Mouse (Mus musculus) left cerebral cortex, postnatal 14 days (tissue): ENCODE measurements around the gene Nr6a1. TPM values are rescaled to one million over a fixed set of nuclear protein-coding genes. Genes with fewer than 3 reads are reported as not detected.

ENCODE experiments used
- DNase-seq, 2 experiments: peaks; one replicate each; pipeline ENCODE4 v3.0.0; 2021 to 2022; ENCODE audit warnings: low spot score in 2 of 2, mixed read lengths in 1 of 2
- intact Hi-C: fragments of 180-260 bp; cut with DNase I; formaldehyde crosslinking; loops from one replicate; pipeline ENCODE4 v1.15.1; 2025
- total RNA-seq, 2 experiments: library from RNA; stranded (reverse); gene quantifications; 2 replicates each; pipeline ENCODE4 v1.2.3; 2021

The Nr6a1 gene
- total RNA-seq, 2 experiments from 2014 or later = 4.7 to 6.2 TPM

DNA sequence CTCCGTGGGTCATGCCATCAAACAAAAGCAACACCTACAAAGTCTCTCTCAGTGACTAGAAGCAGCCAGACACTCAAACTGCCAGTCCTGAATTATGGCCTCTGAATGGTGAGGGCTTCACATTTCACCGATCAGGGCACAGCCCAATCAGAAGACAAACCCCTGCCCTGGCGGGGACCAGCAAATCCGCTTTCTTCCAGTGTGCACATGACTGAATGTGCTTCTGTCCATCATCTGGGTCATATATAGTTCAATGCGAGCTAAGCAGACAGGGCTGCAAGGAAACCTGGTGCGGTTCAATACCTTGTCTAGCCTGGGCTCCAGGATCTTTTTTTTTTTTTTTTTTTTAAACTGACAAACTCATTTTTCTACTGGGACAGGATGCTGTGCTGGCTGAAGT is 104.5 kb downstream of the Nr6a1 start:
- peak; percentile 8 to 30 for DNase-seq
- intact Hi-C loops = no loop called here

DNA sequence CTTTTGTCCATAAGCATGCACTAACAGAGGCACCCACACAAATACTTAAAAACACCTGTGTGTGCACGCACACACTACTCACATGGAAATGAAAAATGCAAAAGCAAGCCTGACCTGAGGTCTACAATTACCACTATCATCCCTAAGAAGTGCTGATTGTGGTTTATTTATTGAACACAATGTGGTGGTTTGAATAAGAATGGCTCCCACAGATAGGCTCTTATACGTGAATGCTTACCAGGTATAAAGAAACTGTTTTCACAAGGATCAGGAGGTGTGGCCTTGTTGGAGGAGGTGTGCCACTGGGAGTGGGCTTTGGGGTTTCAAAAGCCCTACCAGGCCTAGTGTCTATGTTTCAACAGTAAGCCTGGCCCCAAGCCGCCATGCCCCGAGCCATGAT is 110.0 kb downstream of the Nr6a1 start:
- intact Hi-C loops = no loop called here
- no peak for DNase-seq

DNA sequence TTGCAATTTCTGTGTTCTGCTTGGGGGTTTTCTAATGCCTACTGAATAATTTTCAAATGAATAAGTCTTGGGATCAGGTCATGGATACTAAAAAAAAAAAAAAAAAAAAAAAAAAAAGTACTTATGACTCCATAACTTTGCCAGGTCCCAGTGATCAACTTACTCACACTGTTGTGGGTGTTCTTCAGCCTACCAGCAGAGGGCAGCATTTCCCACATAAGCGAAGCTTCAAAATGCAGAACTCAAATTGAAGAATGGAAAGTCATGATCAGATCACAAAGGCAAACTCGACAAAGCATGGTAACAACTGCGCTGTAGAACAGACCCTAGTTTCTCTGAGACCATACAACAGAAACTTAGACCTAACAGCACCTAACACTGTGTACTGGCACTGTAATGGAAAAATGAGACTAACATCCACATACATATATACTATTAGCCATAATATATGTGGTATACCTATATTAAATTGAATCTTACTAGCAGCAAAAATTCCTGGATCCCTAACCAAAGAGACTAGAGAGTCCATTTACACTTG is 130.3 kb downstream of the Nr6a1 start:
- intact Hi-C loops = loop anchor here (2.0 to 5.0 kb wide), 2 partner anchors 68 to 200 kb away; partner anchors contain the start of gene Wdr38

DNA sequence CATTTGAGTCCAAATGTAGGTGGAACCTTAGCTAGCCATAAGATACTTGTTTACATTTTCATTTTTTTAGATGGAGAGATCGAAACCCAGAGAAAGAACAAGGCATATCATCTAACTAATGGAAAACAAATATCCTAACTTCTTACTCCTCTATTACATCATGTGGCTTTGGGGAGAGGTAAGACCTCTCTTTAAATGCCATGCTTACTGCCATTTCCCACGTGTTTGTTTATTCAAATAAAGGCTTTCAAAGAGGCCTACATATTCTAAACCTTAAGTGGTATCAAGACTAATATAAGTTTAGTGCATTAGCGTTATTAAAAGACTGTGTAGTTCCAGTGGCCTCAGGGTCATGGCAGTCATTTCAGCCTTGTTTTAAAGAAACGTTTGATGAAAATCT is 140.2 kb downstream of the Nr6a1 start:
- no peak for DNase-seq
- intact Hi-C loops = no loop called here

More for the DNA sequence above, 130.3 kb downstream of the Nr6a1 start:
- DNase-seq = peak; percentile 63 to 74

DNA sequence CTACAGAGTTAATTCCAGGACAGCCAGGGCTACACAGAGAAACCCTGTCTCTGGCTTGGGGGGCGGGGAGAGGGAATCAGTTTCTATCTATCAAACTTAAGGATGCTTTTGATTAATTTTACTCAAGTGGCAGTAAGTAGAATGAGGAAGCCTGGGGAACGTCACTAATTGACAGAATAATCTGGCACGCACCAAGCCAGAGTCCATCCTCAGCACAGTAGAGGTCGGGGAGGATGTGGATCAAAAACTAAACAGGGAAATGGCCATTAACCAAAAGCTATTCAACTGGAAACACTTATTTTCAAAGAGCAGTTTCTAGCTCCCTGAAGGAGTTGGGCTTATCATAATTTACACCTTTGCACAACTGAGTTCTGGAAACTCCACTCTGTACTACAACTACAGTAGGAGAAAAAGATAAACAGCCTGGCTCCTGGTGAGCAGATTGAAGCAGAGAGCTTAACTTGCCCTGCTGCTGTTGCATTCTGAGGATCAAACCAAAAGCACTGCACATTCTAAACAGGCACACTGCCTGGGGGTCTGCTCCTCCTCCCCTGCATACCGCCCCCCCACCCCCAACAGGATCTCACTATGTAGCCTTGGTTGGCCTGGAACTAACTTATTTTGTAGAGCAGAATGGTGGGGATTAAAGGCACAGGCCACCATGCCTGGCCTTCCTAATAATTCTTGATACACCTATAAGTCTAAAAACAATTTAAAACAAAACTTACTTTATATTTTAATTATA is 141.1 kb downstream of the Nr6a1 start:
- no peak for DNase-seq
- intact Hi-C loops = no loop called here

DNA sequence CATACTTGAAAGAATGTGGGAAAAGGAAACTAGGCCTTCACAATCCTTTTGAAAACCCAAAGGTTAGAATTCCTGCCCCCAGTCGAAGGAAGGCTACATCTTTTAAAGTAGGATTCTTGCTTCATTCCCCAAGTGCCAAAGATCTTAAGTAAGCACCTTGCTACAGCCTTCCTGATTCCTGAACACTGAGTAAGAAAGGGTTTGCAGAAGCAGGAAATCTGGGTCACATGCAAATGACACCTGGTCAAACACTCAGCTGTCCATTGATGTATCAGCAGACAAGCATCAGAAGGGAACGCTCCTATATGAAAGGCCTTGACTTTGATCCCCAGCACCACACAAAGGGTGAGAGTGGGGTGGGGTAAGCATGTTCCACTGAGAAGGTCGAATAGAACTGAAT is 142.4 kb downstream of the Nr6a1 start:
- intact Hi-C loops = no loop called here
- no peak for DNase-seq

DNA sequence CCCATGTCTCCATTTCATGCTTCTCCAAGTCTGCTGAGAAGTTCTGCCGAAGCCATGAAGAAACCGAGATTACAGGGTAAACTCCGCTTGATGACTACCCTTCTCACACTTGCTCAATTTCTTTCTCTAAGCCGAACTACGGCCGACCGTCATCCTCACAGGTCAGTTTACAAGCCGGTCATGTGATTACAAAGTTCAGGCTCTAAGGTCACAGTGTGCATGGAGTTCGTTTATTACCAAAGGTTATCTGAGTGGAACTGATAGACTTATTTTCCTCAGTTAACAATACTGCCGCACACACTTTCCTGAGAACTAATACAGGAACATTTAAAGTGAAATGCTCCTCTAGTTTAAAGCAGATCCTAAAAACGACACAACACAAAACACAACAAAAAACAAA is 143.1 kb downstream of the Nr6a1 start:
- intact Hi-C loops = no loop called here
- no peak for DNase-seq

DNA sequence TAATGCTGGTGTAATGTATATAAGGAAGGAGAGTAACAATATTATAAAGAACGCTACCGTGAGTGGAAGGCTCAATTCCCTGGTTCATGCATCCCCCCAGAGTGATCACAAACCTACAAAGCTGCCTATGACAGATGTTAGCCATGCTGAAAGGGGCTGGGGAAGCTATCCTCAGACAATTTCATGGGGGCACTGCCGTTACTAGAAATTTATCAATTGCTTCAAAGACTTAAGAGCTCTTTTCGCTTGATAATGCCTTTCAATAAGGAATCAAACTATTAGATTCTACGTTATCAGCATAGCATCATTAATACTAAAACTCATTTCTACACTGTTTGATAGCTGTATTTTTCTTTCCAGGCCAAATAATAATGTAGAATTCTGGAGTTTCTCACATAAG is 144.1 kb downstream of the Nr6a1 start:
- intact Hi-C loops = no loop called here
- no peak for DNase-seq

DNA sequence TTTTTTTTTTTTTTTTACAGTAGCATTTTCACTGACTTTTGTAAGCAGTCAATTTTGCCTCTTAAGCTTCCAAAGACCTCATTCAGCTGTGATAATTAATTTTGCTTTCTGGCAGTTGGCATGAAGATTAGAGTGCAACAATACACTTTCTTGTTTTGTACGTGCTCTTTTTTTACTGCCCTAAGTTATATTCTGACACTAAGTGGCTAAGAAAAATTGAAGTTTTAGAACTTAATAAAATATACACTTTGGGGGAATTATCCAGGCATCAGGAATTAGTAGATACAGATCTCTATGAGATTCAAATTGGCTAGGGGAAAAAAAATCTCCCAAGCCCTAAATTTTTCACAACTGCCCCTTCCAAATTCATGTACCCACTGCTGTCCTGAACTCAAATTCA is 144.8 kb downstream of the Nr6a1 start:
- intact Hi-C loops = no loop called here

DNA sequence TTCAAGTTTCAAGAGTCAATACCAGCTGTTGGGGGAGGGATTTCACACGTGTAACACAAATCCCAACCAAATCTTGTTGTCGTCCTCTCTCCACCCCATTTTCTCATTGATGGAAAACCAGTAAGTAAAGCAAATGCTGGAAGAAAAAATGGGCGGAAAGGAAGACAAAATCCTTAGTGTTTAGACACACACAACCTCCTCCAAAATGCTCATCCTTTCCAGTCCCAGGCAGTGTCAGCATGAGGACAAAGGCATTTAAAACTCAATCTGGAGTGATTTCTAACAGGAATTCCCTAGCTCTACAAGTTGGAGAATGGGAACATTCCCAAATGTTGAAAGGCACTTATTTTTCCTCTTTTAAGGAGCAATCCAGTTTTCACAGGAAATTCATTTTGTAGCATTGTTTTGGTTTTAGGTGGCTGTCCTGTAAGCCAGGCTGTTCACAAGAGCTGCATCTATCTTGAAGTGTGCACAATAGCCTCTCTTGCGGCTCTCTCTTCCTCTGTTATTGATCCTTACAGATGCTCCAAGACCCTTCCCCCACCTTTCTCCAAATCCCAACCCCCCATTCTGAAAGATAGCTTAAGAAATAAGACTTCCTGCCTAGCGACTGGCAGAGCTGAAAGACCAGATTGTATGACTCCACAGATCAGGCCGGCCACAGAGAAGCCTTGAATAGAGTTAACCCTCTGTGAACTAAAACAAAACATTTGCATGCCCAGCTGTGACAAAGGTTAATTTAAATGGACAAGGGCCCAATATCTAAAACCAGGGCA is 145.4 kb downstream of the Nr6a1 start:
- intact Hi-C loops = no loop called here
- peak in 1 of 2 experiments; percentile 8 for DNase-seq

More for the DNA sequence above, 144.8 kb downstream of the Nr6a1 start:
- DNase-seq = no peak

DNA sequence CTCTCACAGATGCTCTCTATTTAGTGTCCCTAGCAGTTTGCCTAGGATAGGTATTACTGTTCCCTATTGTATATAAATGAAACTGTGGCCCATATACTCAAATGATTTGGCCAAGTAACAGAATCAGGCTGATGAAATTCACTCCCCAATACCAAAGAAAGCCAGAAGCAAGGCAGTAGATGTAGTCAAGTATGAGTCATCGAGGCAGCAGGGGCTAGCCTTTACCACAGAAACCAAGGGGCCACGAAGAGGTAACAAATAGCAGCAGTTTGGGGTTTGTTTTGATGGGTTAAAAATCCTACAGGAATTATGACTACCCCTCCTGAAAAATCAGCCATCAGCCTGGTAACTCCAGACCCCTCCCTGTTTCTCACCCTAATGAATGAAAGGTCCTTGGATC is 147.5 kb downstream of the Nr6a1 start:
- intact Hi-C loops = no loop called here
- DNase-seq = no peak

DNA sequence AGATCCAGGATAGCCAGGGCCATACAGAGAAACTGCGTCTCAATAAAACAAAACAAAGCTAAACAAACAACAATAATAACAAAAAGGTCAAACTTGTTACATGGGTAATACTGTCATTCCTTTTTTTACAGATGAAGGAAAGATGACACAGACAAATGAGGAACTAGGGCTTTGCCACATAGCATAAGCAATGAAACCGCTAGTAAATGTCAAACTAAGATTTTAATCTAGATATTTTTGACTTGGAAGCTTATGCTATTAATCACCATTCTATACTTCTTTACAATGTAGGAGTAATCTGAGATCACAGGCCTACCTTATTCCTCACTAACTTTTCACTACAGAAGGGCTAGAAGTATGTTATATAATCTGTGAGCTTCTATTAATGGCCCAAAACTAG is 150.2 kb downstream of the Nr6a1 start:
- no peak for DNase-seq
- intact Hi-C loops = no loop called here

DNA sequence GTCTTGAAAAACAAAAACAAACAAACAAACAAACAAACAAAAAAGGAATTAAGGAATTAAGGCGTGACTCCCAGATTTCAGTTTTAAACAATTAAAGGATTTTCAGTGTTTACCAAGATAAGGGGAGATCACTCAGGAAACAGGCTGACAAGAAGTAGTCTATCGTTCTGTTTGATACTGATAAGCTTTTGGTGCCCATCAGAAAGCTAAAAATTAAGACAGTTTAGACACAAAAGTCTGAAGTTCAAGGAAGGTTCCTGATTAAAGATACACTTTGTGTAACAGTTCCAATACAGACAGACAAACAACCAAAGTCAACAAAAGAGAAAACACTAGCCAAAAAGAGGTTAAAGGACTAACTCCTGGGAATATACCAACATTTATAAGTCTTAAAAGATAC is 152.6 kb downstream of the Nr6a1 start:
- intact Hi-C loops = no loop called here
- no peak for DNase-seq

DNA sequence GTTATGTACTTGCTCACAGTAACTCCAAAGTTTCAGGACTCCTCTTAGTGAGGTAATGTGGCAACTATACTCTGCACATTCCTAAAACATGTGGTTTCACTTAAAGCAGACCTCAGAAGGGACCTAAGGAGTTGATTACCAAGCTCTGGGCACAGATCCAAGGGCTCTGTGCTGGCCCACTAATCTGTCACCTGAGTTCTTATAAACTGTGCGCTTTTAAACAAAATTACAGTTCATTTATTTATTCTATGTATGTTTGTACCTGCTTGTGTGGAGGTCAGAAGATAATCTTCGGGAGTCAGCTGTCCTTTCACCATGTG is 156.1 kb downstream of the Nr6a1 start:
- intact Hi-C loops = no loop called here
- DNase-seq = no peak

DNA sequence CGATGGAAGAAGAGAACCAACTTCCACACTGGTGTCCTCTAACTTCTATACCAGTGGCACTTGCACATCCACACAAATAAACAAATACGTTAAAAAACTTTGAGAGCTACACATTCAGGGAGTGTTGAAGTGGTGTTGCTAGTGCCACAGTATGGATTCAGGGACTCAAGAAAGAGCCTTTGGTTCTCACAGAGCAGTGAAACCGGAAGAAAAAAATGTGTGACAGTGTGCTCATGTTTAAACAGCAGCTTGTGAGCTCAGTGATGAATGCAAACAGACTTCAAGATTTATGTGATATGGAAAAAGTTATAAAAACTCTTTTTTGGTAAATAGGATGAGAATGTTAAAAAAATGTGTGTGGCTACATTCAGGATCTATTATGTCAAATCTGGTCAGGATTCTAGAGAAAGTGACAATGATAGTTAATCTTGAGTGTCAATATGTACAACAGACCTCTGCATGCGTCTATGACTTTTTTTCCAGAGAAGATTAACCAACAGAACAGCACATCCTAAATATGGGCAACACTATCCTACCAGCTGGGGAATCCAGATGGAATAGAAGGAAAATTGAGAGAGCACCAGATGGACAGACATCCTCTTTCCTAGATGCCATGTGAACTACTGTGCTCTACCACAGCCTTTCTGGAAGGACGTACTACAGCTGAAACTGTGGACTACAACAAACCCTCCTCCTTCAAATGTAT is 156.6 kb downstream of the Nr6a1 start:
- intact Hi-C loops = no loop called here
- peak; percentile 8 to 10 for DNase-seq

DNA sequence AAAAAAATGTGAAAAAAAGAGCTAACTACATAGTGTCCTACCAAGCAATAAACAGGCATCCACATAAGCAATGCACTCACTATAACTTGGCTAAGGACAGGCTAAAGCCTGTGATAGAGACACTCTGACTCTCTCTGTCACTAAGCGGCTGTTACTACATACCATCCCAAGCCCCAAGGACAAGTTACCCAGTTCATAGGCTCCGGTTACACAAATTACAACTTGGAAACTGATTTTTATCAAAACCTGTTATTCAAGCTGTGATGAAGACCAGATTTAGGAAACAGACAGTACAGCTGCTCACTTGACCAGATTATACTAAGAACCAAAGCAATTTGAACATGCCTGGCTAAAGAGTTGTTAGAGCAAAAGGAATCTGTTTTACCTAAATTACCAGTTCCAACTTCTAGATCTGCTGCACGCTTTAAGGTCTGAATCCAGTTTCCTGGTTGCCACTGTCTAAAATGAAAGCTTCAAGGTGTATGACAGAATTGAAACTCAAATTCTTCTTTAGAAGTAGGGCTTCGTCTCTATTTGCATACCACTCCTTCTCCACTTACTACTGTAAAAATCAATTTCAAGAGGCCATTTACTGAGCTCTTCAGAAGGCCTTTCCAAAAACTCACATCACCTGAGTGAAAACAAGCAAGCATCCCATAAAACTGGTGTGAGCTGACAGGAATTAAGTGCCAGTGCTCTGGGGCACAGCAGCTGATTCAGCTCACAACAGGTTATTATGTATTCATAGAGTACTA is 160.1 kb downstream of the Nr6a1 start:
- DNase-seq = no peak
- intact Hi-C loops = no loop called here

DNA sequence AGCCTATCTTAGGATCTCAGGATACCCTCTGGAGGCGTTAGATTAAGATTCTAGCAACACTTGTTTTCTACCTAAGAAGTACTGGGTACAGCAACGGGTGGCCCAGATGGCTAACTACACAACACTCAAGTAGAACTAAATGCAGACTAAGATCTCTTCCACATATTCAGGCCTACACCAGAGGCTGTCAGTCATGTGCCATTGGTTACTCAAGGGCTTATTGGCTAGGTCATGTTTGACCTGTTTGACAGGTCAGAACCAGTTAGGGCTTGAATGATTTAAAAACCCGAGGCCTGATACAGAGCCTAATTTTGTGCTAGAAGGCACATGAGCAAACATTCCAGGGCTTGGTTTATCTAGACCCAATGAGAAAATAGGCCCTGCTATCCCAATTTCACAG is 187.6 kb downstream of the Nr6a1 start:
- DNase-seq = no peak

DNA sequence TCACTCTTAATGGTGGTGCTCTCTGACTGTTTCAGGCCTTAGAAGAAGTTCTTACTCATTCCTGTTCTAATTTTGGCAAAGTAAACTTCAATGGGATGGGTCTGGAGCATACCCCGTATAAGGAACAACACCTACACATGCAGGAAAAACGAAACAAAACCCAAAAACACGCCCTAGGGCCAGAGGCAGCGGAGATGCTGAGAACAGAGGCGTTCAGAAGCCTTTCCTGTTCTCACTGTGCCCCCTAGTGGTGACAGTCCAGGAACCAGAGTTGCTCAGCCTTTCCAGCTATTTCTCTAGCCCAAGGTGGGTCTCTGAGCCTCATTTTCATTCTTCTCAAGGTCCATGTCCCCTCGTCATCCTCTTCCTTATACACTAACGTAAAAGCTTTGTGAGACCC is 188.1 kb downstream of the Nr6a1 start:
- peak; percentile 70 to 88 for DNase-seq
- intact Hi-C loops = loop anchor here (1.0 to 5.0 kb wide), 2 partner anchors 77 to 93 kb away; no protein-coding TSS in a partner anchor

More for the DNA sequence above, 187.6 kb downstream of the Nr6a1 start:
- intact Hi-C loops = loop anchor here (1.0 to 5.0 kb wide), 2 partner anchors 78 to 94 kb away; no protein-coding TSS in a partner anchor

DNA sequence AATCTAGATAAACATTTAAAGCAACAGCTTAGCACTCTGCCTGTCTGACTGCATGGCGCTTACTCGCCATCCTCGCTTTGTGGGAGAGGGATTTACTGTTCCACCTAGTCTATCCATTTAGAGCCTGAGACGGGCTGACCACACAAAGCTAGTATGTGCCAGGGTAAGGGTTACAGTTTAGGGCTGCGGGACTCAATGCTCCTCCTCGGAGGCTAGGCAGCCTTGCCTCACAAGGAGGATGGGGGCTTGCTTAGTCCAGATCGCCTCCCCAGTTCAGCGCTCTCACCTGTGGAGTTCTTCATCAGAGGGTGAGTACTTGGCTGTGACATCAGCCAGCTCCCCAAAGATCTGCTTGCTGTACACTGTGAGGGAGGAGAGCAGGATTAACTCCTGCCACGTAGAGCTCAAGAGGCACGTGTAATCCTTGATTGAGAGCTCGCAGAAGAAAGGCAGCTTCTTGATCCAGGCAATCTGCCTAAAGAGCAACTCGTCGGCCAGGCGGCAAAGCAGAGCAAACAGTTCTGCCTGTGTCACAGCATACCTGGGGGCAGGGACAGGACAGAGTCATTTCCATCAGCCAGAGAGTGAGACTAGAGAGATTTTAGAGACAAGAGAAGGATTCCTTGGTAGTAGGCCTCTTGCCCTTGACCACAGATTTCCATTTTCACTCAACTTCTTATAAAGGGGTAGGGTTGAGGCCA is 188.7 kb downstream of the Nr6a1 start:
- intact Hi-C loops = loop anchor here (1.0 to 5.0 kb wide), 2 partner anchors 76 to 92 kb away; no protein-coding TSS in a partner anchor
- DNase-seq = no peak
